Mouse (Mus musculus) adrenal gland, adult 2 months (tissue): ENCODE measurements around the gene Bri3bp. TPM values are rescaled to one million over a fixed set of nuclear protein-coding genes. Genes with fewer than 3 reads are reported as not detected.

Experiments used
- DNase-seq: peaks from one replicate; pipeline ENCODE4 v3.0.0; 2021
- polyA plus RNA-seq: library from polyadenylated mRNA; depleted of rRNA; stranded (reverse); fragments of >200 nt; gene quantifications from 2 replicates; pipeline ENCODE4 v1.2.3, GENCODE M21; 2012
- total RNA-seq, 2 experiments: library from RNA; stranded (reverse); gene quantifications; 2 replicates each; pipeline ENCODE4 v1.2.3; 2021

Bri3bp gene
- total and polyA plus RNA-seq, 3 experiments, result 22.1 to 28.7 (median 25.3) TPM

DNA sequence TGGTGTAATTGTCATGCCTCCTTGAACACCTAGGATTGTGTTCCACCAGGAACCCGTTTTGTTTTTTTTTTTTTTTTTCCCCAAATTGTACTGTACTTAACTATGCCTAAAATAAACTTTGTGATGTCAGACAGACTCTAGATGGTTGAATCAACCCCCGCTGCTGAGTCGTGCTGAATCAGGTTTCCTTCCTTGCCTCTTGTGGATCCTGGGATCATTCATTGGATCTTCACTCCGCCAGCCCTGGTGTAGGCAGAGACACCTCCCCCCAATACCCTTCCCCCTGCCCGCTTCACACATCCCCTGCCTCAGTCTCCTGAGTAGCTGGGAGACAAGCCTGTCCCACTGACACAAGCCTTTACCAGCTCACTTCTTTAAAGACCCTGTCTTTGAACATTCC lies 7.9 kb downstream of the Bri3bp start:
- no peak for DNase-seq

DNA sequence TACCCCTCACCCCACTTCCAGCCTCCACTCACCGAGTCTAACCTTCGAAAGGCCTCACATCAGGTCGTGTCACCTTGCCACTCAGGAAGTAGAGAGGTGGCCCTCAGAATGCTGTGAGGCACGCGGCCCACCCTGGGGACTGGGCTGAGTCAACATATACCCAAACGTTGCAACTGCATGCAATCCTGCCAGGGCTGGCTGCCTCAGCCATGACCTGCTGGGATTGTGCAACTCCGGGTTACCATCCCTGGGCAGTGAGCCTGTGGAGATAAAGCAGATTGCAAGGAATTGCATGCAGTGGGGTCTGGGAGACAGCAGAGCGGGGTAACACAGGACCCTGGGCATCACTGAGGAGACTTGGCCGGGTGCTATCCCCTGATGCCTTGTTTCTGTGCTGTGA lies 11.2 kb downstream of the Bri3bp start:
- DNase-seq, result peak; percentile 92

DNA sequence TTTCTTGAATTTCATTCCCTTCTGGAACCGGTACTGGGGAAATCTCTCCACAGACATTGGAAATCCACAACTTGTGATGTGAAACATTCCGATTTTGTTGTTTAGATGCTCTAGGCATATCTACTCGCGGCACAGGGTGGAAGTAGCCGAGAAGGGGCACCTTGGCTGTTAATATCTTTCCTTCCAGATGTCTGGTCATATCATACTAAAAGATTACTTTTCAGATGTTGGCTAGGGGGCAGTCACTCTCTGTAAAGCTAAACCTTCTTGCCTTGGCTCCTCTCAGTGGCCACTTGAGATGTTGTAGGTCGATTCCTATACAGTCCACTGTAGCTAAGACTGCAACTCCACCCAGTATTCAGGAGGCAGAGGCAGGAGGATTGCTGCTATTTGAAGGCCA lies 14.7 kb downstream of the Bri3bp start:
- DNase-seq, result no peak

DNA sequence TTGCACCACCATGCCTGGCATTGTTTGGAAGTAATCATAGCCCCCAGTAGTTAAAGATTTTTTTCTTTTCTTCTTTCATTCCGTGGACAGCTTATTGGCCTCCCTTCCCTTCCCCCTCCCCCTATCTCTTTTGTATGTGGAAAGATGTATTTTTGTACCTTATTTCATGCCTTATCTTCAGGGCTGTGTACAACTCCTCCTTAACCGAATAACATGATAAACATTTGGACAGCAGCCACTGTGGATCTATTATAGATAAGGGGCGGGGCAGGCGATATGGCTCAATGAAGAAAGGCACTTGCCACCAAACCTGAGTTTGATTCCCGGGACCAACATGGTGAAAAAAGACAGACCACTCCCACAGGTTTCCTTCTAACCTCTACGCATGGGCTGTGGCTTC lies 16.2 kb downstream of the Bri3bp start:
- no peak for DNase-seq

DNA sequence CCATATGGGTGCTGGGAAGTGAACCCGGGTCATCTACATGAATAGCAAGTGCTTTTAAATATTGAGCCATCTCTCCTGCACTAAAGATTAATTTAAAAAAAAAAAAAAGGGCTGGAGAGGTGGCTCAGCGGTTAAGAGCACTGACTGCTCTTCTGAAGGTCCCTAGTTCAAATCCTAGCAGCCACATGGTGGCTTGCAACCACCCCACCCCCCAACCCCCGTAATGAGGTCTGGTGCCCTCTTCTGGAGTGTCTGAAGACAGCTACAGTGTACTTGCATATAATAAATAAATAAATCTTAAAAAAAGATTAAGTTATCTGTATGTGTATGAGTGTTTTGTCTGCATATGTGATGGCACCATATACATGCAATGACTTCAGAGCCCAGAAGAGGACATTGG lies 19.2 kb downstream of the Bri3bp start:
- DNase-seq, result no peak

DNA sequence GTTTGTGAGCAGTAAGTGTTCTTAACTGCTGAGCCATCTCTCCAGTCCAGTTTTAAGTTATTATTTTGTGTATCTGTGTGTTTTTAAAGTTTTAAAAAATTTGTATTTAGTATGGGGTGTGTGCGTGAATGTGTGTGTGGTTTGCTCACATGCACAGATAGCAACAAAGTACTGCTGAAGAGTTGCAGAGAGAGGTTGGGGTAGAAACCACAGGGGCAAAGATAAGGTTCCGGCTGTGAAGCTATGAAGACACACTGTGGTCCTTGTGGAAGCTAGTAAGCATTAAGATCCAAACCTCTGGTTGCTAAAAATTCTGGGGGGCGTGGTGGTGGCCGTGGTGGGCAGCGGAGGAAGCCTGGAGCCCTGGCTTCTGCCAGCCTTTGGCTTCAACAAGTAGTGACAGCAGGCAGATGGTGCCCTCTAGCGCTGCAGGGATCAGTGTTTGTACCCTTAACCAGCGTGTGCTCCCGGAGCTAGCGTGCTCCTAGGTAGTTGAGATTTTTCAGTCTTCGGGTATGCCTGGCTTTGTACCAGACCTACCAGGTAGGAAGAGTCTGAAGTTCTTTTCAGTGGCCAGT lies 20.6 kb downstream of the Bri3bp start:
- DNase-seq, result peak; percentile 74

DNA sequence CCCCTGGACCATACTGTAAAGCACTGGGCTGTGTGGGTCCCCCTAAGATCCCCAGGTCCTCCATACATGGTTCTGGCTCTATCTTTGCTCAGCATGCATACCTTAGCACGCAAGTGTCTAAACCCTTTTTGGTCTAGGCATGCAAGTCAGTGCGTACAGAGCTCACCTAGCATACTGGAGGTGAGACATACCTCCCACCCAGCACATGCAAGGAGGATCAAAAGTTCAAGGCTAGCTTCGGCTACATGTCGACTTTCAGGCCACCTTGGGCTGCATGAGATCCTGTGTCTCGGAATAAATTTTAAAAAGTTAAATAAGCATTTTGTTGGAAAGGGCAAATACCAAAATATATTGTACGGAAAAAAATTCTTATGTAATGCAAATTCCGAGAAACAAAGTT lies 23.8 kb downstream of the Bri3bp start:
- DNase-seq, result no peak

DNA sequence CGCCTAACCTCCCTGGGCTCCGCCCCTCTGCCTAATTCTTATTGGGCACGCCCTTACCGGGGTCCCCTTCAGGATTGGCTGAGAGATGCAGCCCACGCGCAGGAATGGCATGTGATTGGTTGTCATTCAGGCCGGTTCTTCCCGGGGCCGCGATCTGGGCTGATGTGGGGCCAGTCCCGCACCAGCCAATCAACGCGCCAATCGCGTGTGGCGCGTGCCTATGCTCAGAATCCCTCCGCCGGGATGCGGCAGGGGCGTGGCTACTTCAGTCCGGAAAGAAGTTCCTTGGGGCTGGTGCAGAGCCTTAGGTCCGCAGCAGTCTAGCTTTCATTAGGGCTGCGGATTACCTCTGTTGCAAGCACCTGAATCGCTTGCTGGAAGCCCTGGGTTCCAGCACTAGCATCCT lies 24.3 kb downstream of the Bri3bp start:
- peak; percentile 97 for DNase-seq

DNA sequence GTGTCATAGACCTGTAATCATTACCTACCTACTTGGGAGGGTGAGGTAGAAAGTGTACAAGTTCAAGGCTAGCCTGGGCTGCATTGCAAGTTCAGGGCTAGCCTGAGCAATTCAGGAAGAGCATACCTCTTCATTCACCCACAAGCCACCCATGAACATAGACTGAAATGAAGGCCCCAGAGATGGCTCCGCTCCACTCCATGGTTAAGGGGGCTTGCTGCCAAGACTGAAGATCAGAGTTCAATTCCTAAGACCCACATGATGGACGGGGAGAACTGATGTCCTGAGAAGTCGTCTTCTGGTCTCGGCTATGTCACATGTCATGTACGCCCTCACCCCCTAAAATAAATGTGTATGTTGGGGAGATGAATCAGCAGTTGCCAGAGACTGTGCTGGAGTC lies 25.1 kb downstream of the Bri3bp start:
- no peak for DNase-seq

DNA sequence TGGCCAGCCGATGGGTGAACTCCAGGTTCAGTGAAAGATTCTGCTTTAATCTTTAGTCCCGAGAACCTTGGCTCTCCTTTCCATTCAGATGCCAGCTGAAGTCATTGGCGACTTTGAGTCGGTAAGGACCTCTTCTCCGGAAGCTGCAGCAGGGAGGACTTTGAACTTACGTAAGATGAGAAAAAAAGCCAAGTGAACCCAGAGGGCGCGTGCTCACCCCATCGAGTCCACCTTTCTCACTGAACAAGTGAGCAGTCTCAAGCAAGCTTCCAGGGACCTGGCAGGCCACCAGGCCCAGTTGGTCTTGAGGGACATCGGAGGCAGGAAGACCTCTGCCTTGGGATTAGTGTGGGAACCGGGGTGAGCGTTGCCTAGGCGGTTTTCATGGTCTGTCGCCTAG lies 25.9 kb downstream of the Bri3bp start:
- peak; percentile 56 for DNase-seq

DNA sequence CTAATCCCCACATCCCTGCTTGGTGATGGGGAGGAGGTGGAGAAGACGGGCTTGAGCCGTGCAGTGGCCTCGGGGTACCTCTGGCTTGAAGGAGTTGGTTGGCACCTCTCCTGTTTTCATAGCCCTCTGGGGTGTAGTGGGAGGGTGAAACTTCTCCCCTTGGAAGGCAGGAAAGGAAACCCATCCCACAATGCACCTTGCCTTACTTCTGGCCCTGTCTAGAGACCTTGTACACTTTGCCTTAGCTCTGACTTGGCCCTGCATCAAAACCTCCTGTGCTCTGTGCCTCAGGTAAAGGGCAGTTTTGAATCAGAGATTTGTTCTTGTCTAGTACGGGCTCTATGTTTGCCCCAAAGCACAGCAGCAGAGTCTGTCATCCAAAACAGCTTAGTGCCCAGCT lies 29.3 kb downstream of the Bri3bp start:
- peak; percentile 66 for DNase-seq

DNA sequence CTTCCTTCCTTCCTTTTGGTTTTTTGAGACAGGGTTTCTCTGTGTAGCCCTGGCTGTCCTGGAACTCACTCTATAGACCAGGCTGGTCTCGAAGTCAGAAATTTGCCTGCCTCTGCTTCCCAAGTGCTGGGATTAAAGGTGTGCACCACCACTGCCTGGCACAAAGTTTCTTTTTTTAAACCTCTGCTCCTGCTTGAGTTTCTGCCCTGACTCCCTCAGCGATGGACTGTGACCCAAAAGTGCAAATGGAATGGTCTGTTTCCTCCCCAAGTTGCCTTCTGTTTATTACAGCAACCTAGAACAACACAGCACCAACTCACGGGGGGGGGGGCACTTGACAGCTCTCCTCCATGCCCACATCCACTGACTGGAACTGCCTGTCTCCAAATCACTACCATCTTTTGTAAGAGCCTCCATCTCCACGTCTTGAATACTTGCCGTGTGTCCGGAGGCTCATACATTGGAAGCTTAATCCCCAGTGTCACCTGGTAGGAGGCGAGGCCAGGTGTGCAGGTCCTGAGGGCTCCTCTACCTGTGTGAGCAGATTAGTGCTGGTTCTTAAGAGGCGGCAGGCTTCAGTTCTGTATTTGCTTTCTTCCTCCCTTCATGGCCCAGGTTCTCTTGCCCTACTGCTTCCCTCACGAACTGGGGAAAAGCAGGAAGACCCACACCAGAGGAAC lies 31.6 kb downstream of the Bri3bp start:
- DNase-seq, result no peak

DNA sequence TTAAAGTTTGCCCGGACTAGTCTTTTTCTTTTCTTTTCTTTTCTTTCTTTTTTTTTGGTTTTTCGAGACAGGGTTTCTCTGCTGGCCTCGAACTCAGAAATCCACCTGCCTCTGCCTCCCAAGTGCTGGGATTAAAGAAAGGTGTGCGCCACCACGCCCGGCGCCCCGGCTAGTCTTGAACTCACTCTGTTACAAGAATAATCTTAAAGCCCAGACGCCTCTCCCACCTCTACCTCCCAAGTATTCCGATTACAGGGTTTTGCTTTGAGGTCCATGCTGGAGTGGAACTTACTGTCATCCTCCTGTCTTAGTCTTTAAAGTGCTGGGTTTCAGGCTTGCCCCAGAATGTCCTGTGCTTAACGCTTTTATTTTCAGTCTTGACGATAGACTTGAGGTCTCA lies 33.7 kb downstream of the Bri3bp start:
- DNase-seq, result no peak

DNA sequence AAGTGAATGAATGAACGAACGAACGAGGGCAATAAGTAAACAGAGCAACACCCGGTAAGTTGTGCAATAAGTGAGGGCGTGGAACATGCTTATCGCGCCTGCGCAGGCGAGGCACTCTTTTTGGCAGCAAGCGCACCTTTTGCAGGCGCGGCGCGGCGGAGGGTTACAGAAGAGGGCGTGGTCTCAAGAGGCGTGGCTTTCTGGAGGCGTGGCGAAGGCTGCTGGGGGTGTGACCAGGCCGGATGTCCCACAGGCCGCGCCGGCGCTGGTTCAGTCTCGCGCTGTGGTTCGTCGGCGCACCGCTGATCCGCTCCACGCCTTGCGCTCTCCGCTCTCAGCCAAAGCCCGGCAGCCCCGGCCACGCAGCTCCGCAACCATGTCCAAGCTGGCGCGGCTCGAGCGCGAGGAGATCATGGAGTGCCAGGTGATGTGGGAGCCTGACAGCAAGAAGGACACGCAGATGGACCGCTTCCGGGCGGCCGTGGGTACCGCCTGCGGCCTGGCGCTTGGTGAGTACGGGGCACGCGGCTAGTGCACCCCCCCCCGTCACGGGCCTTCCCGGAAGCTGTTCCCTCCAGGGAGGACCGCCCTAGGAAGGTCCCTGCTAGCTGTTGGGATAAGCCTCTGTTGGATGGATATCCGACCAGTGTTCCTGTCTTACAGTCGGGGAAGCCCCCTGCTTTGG lies 34.4 kb downstream of the Bri3bp start, which contains the start of gene Aacs:
Gene Aacs (plus strand): TSS at position 214 of the 685 bp plus-strand sequence.
- DNase-seq, result peak; percentile 99

DNA sequence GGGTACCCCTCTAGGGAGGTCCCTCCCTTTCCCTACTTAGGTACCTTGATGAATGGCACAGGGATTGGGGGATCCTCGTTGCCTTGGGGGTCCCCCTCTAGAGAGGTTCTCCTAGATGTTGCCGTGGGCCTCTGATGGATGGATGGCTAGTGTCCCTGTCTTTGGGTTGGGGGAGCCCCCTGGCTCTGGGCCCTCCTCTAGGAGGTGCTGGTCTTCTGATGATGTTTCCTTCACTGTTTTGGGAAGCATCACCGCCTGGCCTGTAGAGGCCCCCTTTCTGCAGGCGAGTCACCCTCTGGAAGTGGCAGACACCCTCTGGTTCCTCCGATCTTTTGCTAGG lies 34.9 kb downstream of the Bri3bp start:
- peak; percentile 42 for DNase-seq

DNA sequence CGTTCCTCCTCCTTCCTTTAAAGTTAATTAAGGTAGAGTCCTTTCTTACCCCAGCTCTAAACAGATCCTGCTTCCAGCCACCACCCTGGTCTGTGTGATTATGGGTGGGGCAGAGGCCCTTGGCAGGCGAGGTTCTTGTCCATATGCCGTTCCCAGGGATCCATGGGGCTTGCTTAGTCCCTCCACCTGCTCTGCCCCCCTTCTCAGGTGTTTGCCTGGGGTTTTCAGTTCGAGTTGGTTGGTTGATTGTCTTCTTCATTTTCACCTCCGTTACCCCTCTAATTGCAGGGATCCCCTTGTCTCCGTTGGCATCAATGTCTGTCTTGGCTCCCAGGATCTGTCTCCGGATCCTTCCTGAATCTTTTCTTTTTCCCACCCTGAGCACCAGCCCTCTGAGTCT lies 35.4 kb downstream of the Bri3bp start:
- DNase-seq, result no peak

DNA sequence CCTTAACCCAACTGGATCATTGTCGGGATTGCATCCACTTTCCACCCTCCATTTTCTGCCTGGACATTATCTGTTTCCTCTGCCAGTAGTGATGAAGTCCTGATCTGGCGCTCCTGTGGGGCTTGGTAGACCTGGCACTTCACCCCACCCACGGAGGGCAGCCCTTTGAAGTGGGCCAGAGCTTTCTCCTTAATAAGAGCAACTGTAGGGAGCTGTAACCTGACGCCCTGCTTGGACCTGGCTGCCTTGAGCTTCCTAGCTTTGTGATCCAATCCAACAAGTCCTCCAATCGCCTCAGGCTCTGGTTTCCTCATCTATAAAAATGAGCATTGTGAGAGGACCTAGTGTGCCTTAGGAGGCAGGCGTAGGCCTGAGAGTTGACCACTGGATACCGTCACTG lies 36.2 kb downstream of the Bri3bp start:
- DNase-seq, result no peak

DNA sequence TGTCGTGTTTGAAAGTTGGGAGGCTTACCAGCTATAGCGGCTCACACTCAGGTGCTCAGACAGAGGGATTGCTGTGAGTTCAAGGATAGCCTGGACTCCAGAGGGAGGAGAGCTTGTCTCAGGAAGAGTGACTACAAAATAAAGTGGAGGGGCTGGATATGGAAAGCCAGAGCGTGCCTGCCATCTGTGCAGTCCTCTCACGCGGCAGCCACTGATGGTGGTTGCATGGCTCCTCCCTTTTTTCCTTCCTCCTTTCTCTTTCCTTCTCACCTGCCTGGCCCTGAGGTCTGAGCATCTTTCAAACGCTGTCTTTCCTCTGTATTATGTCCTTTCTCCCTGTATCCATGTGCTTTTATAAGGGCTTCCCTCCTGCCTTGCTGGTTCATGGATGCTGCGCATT lies 36.7 kb downstream of the Bri3bp start:
- no peak for DNase-seq

DNA sequence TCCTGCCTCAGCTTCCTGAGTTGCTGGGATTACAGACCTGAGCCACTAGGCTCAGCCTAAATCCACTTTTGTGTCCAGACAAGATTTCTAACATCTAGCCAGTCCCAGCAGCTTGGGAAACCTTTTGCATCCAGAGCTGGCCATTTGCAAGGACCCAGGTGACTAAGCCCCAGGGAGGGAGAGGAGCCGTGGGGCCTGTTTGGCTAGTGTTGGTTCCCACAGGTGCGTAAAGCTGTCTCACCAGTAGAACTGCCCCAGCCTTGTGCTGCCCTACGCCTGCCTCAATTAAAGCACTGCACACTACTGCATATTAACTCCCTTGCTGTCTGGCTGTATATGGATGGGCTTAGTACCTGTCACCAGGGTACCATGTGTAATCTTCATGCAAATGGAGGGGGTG lies 38.0 kb downstream of the Bri3bp start:
- no peak for DNase-seq

DNA sequence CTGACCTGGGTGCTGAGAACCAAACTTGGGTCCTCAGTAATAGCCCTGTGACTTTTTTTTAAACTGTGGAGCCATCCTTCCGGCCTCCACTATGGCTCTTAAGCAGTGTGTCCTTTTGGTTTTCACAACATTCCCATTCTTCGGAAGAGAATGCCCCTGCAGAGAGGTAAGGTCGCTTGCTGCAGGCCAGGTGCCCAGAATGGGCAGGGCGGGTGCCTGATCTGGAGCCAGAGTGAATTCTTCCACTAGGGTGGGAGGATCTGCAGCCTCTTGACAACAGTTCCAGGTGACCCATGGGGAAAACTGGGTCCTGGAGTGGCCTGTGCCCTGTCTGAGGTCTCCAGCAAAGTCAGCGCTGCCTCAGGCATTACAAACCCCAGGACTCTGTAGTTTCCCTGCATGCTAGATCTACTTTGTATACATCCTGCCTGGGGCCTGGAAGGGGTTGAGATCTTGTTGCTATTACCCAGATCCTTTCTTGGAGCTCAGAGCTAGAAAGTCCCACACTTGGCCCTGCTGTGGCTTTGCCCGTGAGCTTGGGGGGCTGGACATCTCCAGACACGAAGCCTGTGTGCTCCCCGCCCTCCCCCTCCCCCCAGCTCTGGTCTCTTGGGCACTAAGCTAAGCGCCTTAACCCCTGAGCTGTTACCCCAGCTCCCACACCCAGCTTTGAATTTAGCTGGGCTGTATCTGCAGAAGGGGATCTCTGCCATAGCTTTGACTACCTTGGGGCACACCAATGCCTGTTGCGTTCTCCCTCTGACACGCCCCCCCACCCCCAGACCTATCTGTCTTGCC lies 39.3 kb downstream of the Bri3bp start:
- DNase-seq, result no peak

DNA sequence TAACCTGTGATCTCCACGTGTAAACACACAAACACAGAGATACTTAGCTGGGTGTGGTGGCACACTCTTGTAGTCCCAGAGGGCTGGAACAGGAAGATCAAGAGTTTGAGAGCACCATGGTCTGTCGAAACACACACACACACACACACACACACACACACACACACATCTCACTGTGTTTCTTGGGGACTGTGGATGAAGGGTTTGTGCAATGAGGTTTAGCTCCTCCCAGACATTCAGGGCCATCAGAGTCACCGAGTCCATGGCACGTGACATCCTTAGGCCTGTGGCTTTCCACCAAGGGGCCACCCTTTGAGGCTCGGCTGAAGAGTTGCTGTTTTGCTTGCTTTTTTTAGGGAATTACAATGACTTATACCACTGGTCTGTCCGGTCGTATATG lies 41.1 kb downstream of the Bri3bp start:
- no peak for DNase-seq

DNA sequence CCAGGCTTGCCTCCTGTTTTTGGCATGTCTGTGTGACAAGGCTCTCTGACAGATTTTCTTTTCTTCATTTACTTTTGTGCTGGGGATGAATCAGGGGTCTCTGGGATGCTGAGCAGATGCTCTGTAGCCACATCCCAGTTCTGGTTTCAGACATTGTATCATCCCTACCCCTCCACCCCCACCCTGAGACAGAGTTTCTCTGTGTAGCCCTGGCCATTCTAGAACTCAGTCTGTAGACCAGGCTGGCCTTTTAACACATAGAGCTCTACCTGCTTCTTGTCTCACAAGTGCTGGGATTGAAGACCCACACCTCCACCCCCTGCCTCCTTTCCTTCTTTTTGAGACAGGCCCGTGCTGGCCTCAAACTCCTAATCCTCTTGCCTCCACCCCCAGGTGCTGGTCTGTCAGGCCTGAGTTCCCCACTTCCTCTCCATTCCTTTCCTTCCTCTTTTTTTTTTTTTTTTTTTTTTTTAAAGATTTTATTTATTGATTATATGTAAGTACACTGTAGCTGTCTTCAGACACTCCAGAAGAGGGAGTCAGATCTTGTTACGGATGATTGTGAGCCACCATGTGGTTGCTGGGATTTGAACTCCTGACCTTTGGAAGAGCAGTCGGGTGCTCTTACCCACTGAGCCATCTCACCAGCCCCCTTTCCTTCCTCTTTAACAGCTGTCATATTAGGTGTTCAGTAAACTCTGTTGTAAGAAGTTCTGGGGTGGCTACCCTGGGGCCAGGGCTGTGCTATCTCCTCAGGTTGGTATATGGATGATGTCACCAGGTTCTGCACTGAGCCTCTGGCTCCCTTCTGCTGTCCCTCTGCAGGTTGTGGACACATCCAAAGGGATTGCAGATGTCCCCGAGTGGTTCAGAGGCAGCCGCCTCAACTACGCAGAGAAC lies 42.6 kb downstream of the Bri3bp start:
- DNase-seq, result no peak
